Mouse (Mus musculus): ENCODE data around the gene Serpina3g. TPM values are rescaled to one million over a fixed set of nuclear protein-coding genes. Genes with fewer than 3 reads are reported as not detected.

Gene Serpina3g
- polyA plus RNA-seq (2014; fragmentation: Illumina TruSeq; extraction: RNeasy Lipid Tissue Mini Kit (QIAGEN cat#74804); ENCODE audit: low read depth, low replicate concordance), result 3.7 TPM

GRCm38 (mm10) chr12:104235915-104236314, at the start of gene Serpina3g:
TSS of gene Serpina3g (plus strand) at chr12:104236245.

GRCm38 (mm10) chr12:104214445-104214753, 21.6 kb upstream of the Serpina3g start, which contains the start of gene Serpina3f:
TSS of gene Serpina3f (plus strand) at chr12:104214544.

GRCm38 (mm10) chr12:104262863-104263262, 26.8 kb downstream of the Serpina3g start, which contains the start of gene Serpina3i:
TSS of gene Serpina3i (plus strand) at chr12:104263122.

Other genes with a start within 250 kb of the Serpina3g start
- not detected for gene Serpina11, start 246.3 kb upstream of the Serpina3g start, polyA plus RNA-seq (2014; fragmentation: Illumina TruSeq; extraction: RNeasy Lipid Tissue Mini Kit (QIAGEN cat#74804); ENCODE audit: low read depth, low replicate concordance)
- not detected for gene Serpina9, start 222.5 kb upstream of the Serpina3g start, polyA plus RNA-seq (2014; fragmentation: Illumina TruSeq; extraction: RNeasy Lipid Tissue Mini Kit (QIAGEN cat#74804); ENCODE audit: low read depth, low replicate concordance)
- not detected for gene Serpina12, start 191.8 kb upstream of the Serpina3g start, polyA plus RNA-seq (2014; fragmentation: Illumina TruSeq; extraction: RNeasy Lipid Tissue Mini Kit (QIAGEN cat#74804); ENCODE audit: low read depth, low replicate concordance)
- gene Serpina5, start 135.1 kb upstream of the Serpina3g start, polyA plus RNA-seq (2014; fragmentation: Illumina TruSeq; extraction: RNeasy Lipid Tissue Mini Kit (QIAGEN cat#74804); ENCODE audit: low read depth, low replicate concordance), result 2.0 TPM
- gene Serpina3a, start 123.5 kb upstream of the Serpina3g start, polyA plus RNA-seq (2014; fragmentation: Illumina TruSeq; extraction: RNeasy Lipid Tissue Mini Kit (QIAGEN cat#74804); ENCODE audit: low read depth, low replicate concordance), result 0.69 TPM
- 2.8 TPM for gene Serpina3b, start 108.2 kb upstream of the Serpina3g start, polyA plus RNA-seq (2014; fragmentation: Illumina TruSeq; extraction: RNeasy Lipid Tissue Mini Kit (QIAGEN cat#74804); ENCODE audit: low read depth, low replicate concordance)
- 69.9 TPM for gene Serpina3c, start 82.4 kb upstream of the Serpina3g start, polyA plus RNA-seq (2014; fragmentation: Illumina TruSeq; extraction: RNeasy Lipid Tissue Mini Kit (QIAGEN cat#74804); ENCODE audit: low read depth, low replicate concordance)
- 0.61 TPM for gene Serpina3f, start 21.7 kb upstream of the Serpina3g start, polyA plus RNA-seq (2014; fragmentation: Illumina TruSeq; extraction: RNeasy Lipid Tissue Mini Kit (QIAGEN cat#74804); ENCODE audit: low read depth, low replicate concordance)
- gene Serpina3i, start 26.9 kb downstream of the Serpina3g start, polyA plus RNA-seq (2014; fragmentation: Illumina TruSeq; extraction: RNeasy Lipid Tissue Mini Kit (QIAGEN cat#74804); ENCODE audit: low read depth, low replicate concordance), result 0.86 TPM
- 0.55 TPM for gene Serpina3j, start 78.3 kb downstream of the Serpina3g start, polyA plus RNA-seq (2014; fragmentation: Illumina TruSeq; extraction: RNeasy Lipid Tissue Mini Kit (QIAGEN cat#74804); ENCODE audit: low read depth, low replicate concordance)
- gene Serpina3k, start 102.2 kb downstream of the Serpina3g start, polyA plus RNA-seq (2014; fragmentation: Illumina TruSeq; extraction: RNeasy Lipid Tissue Mini Kit (QIAGEN cat#74804); ENCODE audit: low read depth, low replicate concordance), result 4.6 TPM
- 3.7 TPM for gene Serpina3m, start 102.2 kb downstream of the Serpina3g start, polyA plus RNA-seq (2014; fragmentation: Illumina TruSeq; extraction: RNeasy Lipid Tissue Mini Kit (QIAGEN cat#74804); ENCODE audit: low read depth, low replicate concordance)
- 177 TPM for gene Serpina3n, start 170.5 kb downstream of the Serpina3g start, polyA plus RNA-seq (2014; fragmentation: Illumina TruSeq; extraction: RNeasy Lipid Tissue Mini Kit (QIAGEN cat#74804); ENCODE audit: low read depth, low replicate concordance)
- 0.25 TPM for gene Gsc, start 237.1 kb downstream of the Serpina3g start, polyA plus RNA-seq (2014; fragmentation: Illumina TruSeq; extraction: RNeasy Lipid Tissue Mini Kit (QIAGEN cat#74804); ENCODE audit: low read depth, low replicate concordance)

Measured in adipose tissue, adult 10 weeks (tissue).